Mouse (Mus musculus) testis, postnatal 14 days (tissue): ENCODE results near the gene C130074G19Rik.
A peak's percentile ranks its signal among the peaks of the same experiment; 100 is the strongest.

Source experiments
- DNase-seq: peaks from one replicate; pipeline ENCODE4 v3.0.0; 2021; ENCODE audit warnings: low spot score

The C130074G19Rik gene

DNA sequence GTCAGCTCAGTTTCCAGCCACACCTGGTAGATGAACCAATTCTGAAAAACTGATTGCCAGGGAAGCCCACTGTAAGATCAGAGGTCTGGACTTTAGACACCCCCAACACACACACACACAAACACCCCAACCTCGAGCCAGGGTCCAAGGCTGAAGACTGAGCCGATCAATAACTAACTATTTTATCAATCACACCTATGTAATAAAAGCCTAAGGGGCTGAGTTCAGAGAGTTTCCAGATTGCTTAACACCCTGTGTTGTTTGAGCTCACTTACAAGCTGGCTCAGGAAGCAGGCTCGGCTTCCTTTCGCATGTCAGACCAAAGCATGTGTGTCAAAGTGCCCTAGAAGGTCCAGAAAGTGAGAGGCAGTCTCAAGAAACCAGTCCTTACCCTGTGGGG, 45.4 kb downstream of the C130074G19Rik start:
- DNase-seq, result no peak

DNA sequence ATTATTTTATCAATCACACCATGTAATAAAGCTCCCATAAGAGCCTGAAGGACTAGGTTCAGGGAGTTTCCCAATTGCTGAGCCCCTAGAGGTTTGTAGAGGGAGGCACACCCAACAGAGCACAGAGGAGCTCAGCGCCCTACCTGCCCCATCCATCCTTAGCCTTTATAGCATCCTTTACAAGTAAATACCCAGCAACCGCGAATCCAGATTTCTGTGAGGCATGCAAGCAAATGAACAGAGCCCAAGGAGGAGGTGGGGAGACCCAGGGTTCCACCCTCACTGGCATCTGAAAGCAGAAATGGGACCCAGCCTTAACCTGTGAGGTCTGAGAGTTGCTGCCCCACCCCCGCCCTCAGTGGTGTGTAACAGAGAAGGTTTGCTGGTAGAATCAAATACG, 46.7 kb downstream of the C130074G19Rik start:
- DNase-seq, result no peak

DNA sequence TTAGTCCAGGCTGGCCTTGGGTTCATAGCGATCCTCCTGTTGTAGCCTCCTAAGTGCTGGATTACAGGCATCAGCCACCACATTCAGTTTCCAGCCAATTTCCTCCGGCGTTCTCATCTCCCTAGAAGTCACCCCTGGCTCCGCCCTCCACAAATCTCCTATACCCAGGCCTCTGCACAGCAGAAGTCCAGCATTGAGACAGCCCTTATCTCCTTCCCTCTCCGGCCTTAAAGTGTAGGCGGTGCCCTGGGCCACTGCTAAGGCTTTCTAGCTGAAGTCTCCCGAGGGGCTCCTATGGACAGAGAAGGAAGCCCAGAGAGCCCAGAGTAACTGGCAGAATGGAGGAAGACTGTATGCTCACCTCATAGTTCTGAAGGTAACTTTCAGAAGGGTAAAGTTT, 49.5 kb downstream of the C130074G19Rik start:
- no peak for DNase-seq

DNA sequence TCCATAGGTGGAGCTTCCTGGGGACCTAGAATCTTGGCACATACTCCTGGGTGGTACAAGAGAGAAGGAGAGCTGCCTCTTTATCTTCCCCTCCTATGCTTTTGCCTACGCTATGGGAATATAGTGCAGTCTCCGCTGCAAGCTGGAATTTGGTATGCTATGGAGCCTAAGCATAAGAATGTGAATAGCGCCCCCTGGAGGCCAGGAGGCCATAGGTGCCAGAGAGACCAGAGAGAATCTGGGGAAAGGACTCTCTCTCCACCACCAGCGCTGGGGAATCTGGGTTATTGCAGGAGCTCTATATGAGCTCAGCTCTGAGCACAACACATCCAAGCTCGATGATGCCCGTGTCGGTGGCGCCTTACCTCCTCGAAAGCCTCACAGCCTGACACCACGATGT, 50.8 kb downstream of the C130074G19Rik start:
- DNase-seq, result peak; percentile 50

DNA sequence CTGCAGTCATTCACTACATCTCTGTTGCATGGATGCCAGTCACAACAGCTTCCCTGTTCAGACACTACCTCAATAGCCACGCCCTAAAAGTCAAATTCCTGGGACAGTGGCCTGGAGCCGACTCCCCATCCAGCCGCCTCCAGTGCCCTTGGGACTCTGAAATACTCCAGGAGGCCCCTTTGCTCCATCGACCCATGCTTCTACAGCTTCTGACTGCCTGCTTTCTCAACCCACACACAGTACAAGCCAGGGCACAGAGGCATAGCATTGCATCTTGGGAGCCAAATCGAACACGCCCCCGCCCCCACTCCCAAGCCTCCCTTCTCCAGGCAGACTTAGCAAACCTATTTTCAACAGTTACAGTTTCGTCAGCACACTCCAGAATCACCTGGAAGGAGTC, 53.1 kb downstream of the C130074G19Rik start:
- no peak for DNase-seq

DNA sequence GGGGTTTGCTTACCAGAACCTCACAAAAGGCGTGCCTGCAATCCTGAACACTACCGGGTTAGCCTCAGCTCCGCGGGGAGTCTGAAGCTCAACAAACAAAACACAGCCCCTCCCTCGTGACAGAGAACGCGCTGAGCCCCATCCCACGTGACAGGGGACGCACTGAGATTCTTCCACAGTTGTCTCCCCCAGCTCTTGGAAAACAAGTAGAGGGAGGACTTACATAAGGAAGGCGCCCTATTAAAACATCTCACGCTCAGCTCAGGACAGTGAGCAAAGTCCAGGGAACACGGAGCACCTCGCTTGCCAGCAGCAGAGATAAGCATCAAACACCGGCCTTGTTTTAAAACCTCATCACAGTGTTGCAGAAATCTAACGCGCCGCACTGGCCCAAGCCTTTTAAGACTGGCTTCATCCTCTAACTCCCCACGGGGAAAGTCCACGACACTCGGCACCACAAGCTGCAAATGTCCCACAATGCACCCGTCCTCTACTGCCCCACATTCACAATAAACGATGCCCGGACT, 55.8 kb downstream of the C130074G19Rik start:
- DNase-seq, result peak; percentile 70

DNA sequence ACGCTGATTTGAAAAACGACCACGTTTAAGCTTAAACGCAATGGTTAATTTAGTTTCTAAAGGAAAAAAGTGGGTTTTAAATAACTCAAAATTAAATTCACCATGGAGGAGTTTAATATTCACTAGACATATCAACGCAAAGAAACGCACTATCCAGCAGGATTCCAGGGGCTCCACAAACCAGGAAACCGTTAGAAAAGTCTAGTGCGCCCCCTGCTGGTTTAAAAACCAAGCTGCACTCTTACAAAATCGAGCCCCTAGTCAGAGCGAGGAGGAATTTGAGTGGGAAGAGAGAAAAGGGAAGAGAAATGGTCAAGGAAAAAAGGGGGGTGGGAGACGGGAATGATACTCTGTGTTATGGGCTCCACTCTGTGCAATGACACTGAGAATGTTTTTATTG, 57.9 kb downstream of the C130074G19Rik start:
- peak; percentile 35 for DNase-seq

DNA sequence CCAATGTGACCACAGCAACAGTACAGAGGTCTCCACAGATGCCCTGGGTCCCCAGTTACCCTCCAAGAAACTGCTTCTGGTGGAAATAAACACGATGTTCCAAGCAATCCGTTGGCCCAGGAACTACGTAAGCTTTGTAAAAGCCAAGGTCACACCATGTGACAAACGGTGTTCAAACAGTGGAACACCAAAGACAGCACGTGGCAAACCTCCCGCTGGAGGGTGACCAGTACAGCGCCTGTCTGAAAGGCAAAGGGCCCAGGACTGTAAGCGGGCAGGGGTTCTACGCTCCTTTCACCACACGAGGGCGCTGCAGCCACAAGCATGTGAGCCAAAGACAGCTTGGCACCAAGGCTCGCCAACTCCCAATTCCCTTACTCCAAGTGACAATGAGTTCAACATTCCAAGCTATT, 58.6 kb downstream of the C130074G19Rik start:
- peak; percentile 87 for DNase-seq

DNA sequence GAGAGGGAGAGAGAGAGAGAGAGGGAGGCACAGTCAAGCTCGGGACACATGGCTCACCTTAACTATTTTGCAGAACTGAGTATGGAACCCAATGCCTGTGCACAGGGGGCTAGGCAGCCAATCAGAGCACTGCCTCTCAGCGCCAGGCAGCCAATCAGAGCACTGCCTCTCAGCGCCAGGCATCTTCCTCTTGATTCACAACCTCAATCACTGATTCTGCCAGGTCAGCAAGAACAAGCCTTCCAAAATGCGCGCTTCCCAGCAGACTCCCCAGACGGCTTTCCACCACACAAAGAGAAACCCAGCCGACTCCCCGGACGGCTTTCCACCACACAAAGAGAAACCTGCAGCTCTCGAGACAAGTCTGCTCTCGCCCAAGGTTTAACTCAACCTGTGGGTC, 60.3 kb downstream of the C130074G19Rik start:
- DNase-seq, result peak; percentile 44
